Mouse (Mus musculus) ES-Bruce4 (cell line): ENCODE measurements around the gene Pde11a.

Experiments
- CTCF ChIP-seq: IDR thresholded peaks from one replicate; pipeline ENCODE4 v1.8.1; 2011; ENCODE audit warnings: low read depth, low read length
- EP300 ChIP-seq: IDR thresholded peaks from 2 replicates; pipeline ENCODE4 v1.6.1; 2011; ENCODE audit warnings: low read depth, low read length; ENCODE audit not compliant: insufficient read depth
- POLR2A ChIP-seq: IDR thresholded peaks from one replicate; pipeline ENCODE4 v1.8.1; 2011; ENCODE audit warnings: low read length; ENCODE audit not compliant: insufficient read depth

- TF ChIP-seq POLR2A: no peak
- no peak for TF ChIP-seq CTCF
- TF ChIP-seq EP300: no peak
Measured at GRCm38 (mm10) chr2:76098381-76098780, 240.2 kb downstream of the Pde11a start.
